Mouse (Mus musculus): Measurements from ENCODE around the gene Uxt.

- no peak for TF ChIP-seq POLR2A (IDR thresholded peaks at IDR 0.05; ENCODE audit: low read depth, low read length)
- TF ChIP-seq CTCF (conservative IDR thresholded peaks at IDR 0.05; ENCODE audit: insufficient read depth, insufficient read length, low read depth, low read length) = no peak
These were observed 29.9 kb downstream of the Uxt start for GRCm38 (mm10) chrX:20931963-20932362.
